ENCODE assay signal across 8 mouse cellular contexts in the genomic region with DNA sequence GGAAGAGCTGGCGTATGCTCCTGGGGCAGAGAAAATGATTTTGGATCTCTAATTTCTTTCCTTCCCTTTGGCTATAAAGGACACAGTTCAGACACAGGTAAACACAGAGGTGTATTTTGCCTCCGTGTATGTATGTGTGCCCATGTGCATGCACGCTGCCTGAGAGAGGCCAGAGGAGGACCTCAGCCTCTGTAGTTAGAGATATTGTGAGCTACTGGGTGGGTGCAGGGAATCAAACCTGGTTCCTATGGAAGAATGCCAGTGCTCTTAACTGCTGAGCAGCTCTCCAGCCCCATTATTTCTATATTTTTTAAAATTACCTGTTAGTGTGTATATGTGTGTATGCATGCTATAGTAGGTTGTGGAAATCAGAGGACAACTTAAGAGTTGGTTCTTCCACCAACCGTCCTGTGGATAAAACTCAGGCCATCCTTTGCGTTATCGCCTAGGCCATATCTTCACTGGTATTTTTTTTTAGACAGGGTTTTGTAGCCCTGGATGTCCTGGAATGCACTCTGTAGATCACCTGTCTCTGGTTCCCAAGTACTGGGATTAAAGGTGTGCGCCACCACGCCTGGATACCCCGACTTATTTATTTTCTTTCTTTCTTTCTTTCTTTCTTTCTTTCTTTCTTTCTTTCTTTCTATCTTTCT. TPM values are rescaled to one million over a fixed set of nuclear protein-coding genes. Genes with fewer than 3 reads are reported as not detected.
DNase-seq lines count a peak whose midpoint lies in the region; ATAC-seq lines count a peak whose summit lies in the region.

No protein-coding gene starts in this region.

- peak overlapping the region; percentile 92; the same call in 1 of the 2 replicates for H3K9ac ChIP-seq in neural tube, embryonic 11.5 days (ENCODE audit: low read length)
- H3K9ac ChIP-seq in forebrain, embryonic 12.5 days: peak overlapping the region; percentile 96
- peak overlapping the region; percentile 86 for H3K9ac ChIP-seq in stomach, embryonic 16.5 days (ENCODE audit: low read length)

- intact Hi-C loops in gastrocnemius, postnatal 14 days (cut with DNase I; ENCODE audit: low total_unique reads): no loop called here

- DNase-seq in neural tube, embryonic 11.5 days (ENCODE audit: low spot score): no peak
- no peak for DNase-seq in neural tube, embryonic 10.5 days (ENCODE audit: extremely low spot score, low spot score)
- DNase-seq in liver: peak; percentile 20
- DNase-seq in layer of hippocampus, adult 9-10 months (ENCODE audit: low spot score): no peak
- DNase-seq in kidney, adult 9 months: no peak
- DNase-seq in gastrocnemius, postnatal 14 days: no peak

- ATAC-seq in neural tube, embryonic 11.5 days (ENCODE audit: insufficient read depth, low FRiP score, low TSS enrichment): no peak
- ATAC-seq in forebrain, embryonic 12.5 days (ENCODE audit: low FRiP score): no peak
- no peak for ATAC-seq in stomach, embryonic 16.5 days (ENCODE audit: insufficient read depth, low FRiP score)

- WGBS in neural tube, embryonic 11.5 days: 76% methylated on average over 9 of the region's 9 CpGs
- WGBS in forebrain, embryonic 12.5 days: 75% methylated on average over 9 of the region's 9 CpGs
- 63% methylated on average over 9 of the region's 9 CpGs for WGBS in stomach, embryonic 16.5 days

- no peaks in the 10 kb centered on the region for H3K27me3 ChIP-seq in neural tube, embryonic 11.5 days (ENCODE audit: control insufficient read depth, insufficient read depth, low read length)
- no peaks in the 10 kb centered on the region for H3K27me3 ChIP-seq in forebrain, embryonic 12.5 days
- no peaks in the 10 kb centered on the region for H3K27me3 ChIP-seq in stomach, embryonic 16.5 days (ENCODE audit: control insufficient read depth, insufficient read depth, low read length)

- H3K9me3 ChIP-seq in neural tube, embryonic 11.5 days (ENCODE audit: control insufficient read depth, low read length): no peaks in the 10 kb centered on the region
- no peaks in the 10 kb centered on the region for H3K9me3 ChIP-seq in forebrain, embryonic 12.5 days
- no peaks in the 10 kb centered on the region for H3K9me3 ChIP-seq in stomach, embryonic 16.5 days (replicated peaks; ENCODE audit: control insufficient read depth, low read length)

- peak overlapping the region; percentile 74 for H3K4me2 ChIP-seq in neural tube, embryonic 11.5 days (ENCODE audit: low read depth)
- peak overlapping the region; percentile 68 for H3K4me2 ChIP-seq in forebrain, embryonic 12.5 days
- peak overlapping the region; percentile 63 for H3K4me2 ChIP-seq in stomach, embryonic 16.5 days (ENCODE audit: low read depth, low read length)

- H3K4me1 ChIP-seq in neural tube, embryonic 11.5 days (ENCODE audit: control insufficient read depth, insufficient read depth, low read length): peaks cover 8% of the 10 kb centered on the region; the same call in 1 of the 2 replicates
- H3K4me1 ChIP-seq in forebrain, embryonic 12.5 days: peaks cover 18% of the 10 kb centered on the region
- peaks cover 15% of the 10 kb centered on the region; the same call in 1 of the 2 replicates for H3K4me1 ChIP-seq in stomach, embryonic 16.5 days (ENCODE audit: control insufficient read depth, insufficient read depth, low read length)

- H3K36me3 ChIP-seq in neural tube, embryonic 11.5 days (ENCODE audit: control insufficient read depth, insufficient read depth, low read length): no peaks in the 10 kb centered on the region
- peaks cover 15% of the 10 kb centered on the region for H3K36me3 ChIP-seq in forebrain, embryonic 12.5 days (replicated peaks)
- peaks cover 4% of the 10 kb centered on the region; the same call in 1 of the 2 replicates for H3K36me3 ChIP-seq in stomach, embryonic 16.5 days (ENCODE audit: control insufficient read depth, insufficient read depth, low read length)

- H3K4me3 ChIP-seq in neural tube, embryonic 11.5 days (ENCODE audit: low read depth, low read length): peak overlapping the region; percentile 97
- peak overlapping the region; percentile 99 for H3K4me3 ChIP-seq in forebrain, embryonic 12.5 days (replicated peaks)
- peak overlapping the region; percentile 91 for H3K4me3 ChIP-seq in stomach, embryonic 16.5 days (replicated peaks; ENCODE audit: low read length)

- no peak overlapping the region for H3K27ac ChIP-seq in neural tube, embryonic 11.5 days (ENCODE audit: low read depth, low read length)
- H3K27ac ChIP-seq in forebrain, embryonic 12.5 days: no peak overlapping the region
- no peak overlapping the region for H3K27ac ChIP-seq in stomach, embryonic 16.5 days (ENCODE audit: low read length)

RNA-seq across cellular contexts. Expression of a gene that starts 1.4 kb away (rescaled TPM):
- 80.8 and 84.5 TPM in 2 replicates for polyA plus RNA-seq in neural tube, embryonic 11.5 days (2014; fragmentation: Nextera tagmentation; extraction: Ambion mirVana)
- 84.7 and 85.5 TPM in 2 replicates for polyA plus RNA-seq in forebrain, embryonic 12.5 days (2016; fragmentation: Nextera tagmentation; extraction: Ambion mirVana)
- 36.1 and 38.4 TPM in 2 replicates for polyA plus RNA-seq in stomach, embryonic 16.5 days (2015; fragmentation: Nextera tagmentation; extraction: Ambion mirVana)
- total RNA-seq in gastrocnemius, postnatal 14 days (2021): 1 to 10 TPM; 4.1 to 5.0 TPM

RNA-seq across cellular contexts. Expression of a gene that starts 55.5 kb away (rescaled TPM):
- polyA plus RNA-seq in neural tube, embryonic 11.5 days (2014; fragmentation: Nextera tagmentation; extraction: Ambion mirVana): not detected in 2 replicates
- not detected in 2 replicates for polyA plus RNA-seq in forebrain, embryonic 12.5 days (2016; fragmentation: Nextera tagmentation; extraction: Ambion mirVana)
- not detected in 2 replicates for polyA plus RNA-seq in stomach, embryonic 16.5 days (2015; fragmentation: Nextera tagmentation; extraction: Ambion mirVana)
- total RNA-seq in gastrocnemius, postnatal 14 days (2021): not detected
